Mouse (Mus musculus) adrenal gland, postnatal 25 days (tissue): ENCODE results near the gene Etfdh. TPM values are rescaled to one million over a fixed set of nuclear protein-coding genes. Genes with fewer than 3 reads are reported as not detected.
"Not testable (repeated sequence)": the region's sequence is repeated elsewhere in the genome, so short reads cannot be mapped to it uniquely, and the experiment has no call there.

Experiments
- DNase-seq: peaks from one replicate; pipeline ENCODE4 v3.0.0; 2021; ENCODE audit warnings: mixed read lengths
- total RNA-seq: library from RNA; stranded (reverse); gene quantifications from 2 replicates; pipeline ENCODE4 v1.2.3, GENCODE M21; 2021

The Etfdh gene
- total RNA-seq, 1 experiment from 2014 or later, result 163 TPM

- DNase-seq, result no peak
These were observed 51.7 kb downstream of the Etfdh start for GRCm38 (mm10) chr3:79577606-79578005.

- no peak for DNase-seq
These were observed 52.4 kb downstream of the Etfdh start for GRCm38 (mm10) chr3:79576865-79577264.

DNA sequence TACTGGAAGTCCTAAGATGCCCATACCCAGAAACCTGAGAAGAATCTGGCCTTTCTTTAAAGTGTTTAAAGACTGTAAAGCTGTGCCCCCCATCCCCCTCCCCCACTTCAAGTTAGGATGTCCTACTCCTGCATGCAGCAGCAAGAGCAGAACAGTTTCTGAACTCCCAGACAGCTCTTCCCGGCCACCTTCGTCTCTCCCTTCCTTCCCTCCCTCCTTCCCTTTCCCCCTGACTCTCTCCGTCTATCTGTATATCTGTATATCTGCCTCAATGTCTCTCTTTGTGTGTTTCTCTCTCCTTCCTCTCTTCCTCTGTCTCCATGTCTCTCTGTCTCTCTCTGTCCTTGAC lies 52.9 kb downstream of the Etfdh start:
- DNase-seq, result no peak

- DNase-seq, result no peak
These were observed 53.5 kb downstream of the Etfdh start for GRCm38 (mm10) chr3:79575576-79576467.

DNA sequence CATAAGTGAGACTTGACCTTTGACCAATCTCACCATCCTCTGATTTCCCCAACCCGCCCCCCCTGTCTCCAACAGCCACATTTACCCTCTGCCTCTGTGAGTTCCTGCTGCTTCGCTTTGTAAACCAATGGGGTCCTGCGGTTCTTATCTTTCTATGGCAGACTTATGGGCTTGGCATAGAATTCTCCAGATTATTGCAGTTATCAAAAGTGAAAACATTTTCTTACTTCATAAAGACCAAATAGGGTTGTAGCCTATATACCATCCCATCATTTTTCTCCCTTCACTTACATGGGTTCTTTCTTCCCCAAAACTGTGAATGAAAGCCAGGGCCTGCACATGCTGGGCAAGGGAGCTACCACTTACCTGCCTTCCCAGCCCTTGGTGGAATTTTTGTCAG lies 55.0 kb downstream of the Etfdh start:
- DNase-seq, result no peak

DNA sequence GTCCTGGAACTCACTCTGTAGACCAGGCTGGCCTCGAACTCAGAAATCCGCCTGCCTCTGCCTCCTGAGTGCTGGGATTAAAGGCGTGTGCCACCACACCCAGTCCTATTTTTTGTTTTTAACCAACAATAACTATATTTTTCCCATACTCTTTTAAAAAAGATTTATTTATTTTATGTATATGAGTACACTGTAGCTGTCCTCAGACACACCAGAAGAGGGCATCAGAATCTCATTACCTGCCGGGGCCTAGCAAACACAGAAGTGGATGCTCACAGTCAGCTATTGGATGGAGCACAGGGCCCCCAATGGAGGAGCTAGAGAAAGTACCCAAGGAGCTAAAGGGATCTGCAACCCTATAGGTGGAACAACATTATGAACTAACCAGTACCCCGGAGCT lies 55.9 kb downstream of the Etfdh start:
- not testable (repeated sequence) for DNase-seq

- no peak for DNase-seq
These were observed 56.9 kb downstream of the Etfdh start for GRCm38 (mm10) chr3:79572399-79572798.

- no peak for DNase-seq
These were observed 60.0 kb downstream of the Etfdh start for GRCm38 (mm10) chr3:79569351-79569681.

DNA sequence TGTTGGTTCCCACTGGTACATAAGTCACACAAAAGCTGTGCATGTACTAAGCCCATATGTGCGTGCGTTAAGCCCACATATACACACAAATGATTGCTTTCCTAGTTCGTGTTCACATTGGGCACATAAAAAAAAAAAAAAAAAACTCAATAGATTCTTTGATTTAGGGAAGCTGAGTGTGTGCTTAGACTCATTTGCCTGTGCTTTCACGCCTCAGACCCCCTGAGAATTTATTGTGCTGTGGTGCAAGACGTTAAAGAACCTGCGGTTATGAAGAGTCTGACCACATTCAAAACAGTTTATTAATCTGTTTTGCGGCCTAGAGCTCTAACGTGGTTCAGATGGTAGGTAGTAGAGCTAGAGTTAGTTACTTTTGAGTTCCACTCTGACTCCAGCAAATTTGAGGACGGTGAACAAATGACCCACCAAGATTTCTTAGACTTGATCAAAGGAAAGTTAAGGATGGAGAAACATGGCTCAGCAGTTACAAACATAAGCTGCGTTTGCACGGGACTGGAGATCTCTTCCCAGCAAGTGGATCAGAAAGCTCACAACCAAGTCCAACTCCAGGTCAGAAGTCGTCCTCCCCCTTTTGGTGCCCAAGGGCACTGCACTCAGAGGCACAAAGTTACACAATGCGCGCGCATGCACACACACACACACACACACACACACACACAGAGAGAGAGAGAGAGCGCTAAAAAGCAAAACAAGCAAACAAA lies 60.5 kb downstream of the Etfdh start:
- DNase-seq, result no peak

DNA sequence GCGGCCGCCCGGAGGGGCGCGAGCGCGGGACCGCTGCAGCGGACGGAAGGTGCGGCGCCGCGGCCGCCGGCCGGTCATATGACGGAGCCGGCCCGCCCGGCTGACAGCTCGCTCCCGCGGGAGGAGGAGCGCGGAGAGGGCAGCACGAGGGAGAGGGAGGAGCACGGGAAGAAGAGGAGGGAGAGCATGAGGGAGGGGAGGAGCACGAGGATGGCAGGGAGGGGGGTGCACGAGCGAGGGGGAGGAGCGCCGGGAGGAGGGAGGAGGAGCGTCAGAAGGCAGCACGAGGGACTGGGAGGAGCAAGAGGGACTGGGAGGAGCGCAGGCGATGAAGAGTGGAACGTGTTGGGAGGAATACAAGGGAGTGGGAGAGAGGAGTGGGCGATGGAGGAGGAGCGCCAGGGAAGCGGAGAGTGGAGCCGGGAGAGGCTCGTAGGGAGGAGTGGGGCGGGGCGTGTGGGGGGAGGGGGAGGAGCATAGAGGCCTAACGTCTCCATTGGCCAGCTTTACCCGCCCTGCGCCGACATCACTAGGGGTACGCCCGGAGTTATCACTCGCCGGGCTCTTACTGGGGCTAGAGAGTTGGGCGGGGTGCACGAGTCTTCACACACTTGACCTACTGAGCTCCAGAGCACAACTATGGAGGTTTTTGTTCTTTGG lies 61.5 kb downstream of the Etfdh start, which contains the start of gene Fnip2:
Gene Fnip2 (minus strand): TSS at position 94 of the 660 bp plus-strand sequence.
- DNase-seq, result peak; percentile 87

- no peak for DNase-seq
These were observed 62.3 kb downstream of the Etfdh start for GRCm38 (mm10) chr3:79566716-79567691.

- no peak for DNase-seq
These were observed 64.3 kb downstream of the Etfdh start for GRCm38 (mm10) chr3:79564875-79565606.

DNA sequence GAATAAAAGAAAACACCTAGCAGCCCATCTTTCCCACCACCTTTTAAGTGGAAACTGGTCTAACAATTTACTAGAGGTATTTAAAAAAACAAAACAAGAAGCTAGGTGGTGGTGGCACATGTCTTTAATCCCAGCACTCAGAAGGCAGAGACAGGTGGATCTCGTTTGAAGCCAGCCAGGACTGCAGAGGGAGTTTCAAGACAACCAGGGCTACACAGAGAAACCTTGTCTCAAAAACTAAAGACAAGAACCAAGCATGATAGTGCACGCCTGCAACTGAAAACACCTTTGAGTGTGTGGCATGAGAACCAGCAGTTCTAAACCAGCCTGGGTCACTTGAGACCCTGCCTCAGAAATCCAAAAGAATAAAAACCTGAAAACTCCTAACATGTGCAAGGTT lies 65.8 kb downstream of the Etfdh start:
- DNase-seq, result no peak

GRCm38 (mm10) chr3:79561784-79562715 lies 67.2 kb downstream of the Etfdh start:
- DNase-seq, result no peak

- DNase-seq, result no peak
These were observed 68.7 kb downstream of the Etfdh start for GRCm38 (mm10) chr3:79560555-79560954.

- no peak for DNase-seq
These were observed 69.6 kb downstream of the Etfdh start for GRCm38 (mm10) chr3:79559773-79560045.

GRCm38 (mm10) chr3:79559021-79559772 lies 70.1 kb downstream of the Etfdh start:
- peak; percentile 21 for DNase-seq

DNA sequence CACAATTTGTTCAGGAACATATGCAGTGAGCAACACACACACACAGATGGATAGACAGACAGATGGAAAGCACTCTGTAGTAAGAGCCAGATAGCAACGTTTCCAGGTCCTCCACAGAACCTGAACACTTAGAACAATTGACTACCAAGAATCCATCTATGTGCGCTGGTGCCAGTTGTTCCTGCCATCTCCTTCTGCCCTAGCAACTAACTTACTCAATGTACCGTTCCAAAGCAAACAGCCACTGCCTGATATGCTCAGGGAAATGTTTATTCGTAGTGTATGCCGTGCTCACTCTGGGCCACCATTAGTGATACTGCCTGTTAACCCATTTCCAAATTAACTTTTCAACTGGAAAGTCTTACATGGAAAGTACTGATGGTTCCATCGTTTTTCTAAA lies 74.2 kb downstream of the Etfdh start:
- DNase-seq, result no peak
